Mouse (Mus musculus): Measurements from ENCODE around the gene 1600002K03Rik.

The 1600002K03Rik gene

DNA sequence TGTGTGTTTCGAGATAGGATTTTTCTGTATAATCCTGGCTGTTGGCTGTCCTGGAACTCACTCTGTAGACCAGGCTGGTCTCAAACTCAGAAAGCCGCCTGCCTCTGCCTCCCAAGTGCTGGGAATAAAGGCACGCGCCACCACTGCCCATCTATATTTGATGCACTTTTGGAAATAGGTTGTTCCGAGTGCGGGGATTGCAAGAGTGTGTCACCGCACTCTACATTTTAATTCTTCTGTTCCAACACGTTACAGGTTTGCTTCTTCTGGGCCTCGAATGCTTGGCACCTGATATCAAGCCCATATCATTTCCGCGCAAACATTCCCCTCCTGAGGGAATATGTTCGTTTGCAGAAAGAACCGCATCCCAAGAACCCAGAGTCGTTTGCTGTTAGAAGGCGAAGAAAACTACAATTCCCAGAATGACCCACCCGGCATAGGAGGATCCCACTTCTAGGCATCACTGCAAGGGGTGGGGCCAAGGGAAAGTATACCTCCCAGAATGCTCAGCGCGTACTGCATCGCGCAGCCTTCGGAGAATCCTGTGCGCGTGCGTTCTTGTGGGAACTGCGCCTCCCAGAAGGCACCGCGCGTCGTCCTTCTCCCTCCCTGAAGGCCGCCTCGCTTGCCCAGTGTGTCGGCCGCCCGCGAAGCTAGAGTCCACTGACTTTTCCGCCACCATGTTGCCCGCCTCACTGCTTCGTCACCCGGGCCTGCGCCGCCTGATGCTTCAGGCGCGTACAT lies 30.8 kb upstream of the 1600002K03Rik start:
- peak; percentile 97 for DNase-seq

DNA sequence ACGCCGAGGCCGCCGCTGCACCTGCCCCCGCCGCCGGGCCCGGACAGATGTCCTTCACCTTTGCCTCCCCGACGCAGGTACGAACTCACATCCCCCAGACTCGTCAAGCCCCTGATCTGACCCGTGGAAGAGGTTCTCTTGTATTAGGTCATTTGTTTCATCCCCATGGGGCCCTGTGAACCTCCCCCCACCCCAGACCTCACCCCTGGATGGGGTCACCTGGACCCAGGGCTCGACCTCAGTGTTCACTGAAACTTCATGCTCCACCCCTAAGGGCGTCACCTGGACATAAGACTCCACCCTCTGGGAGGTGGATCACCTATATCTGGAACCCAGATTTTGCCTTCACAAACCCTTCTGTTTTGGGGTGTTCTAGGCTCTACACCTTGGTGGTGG lies 30.2 kb upstream of the 1600002K03Rik start:
- DNase-seq, result peak; percentile 81

- no peak for DNase-seq
Observed at GRCm38 (mm10) chr10:80143664-80144063, 29.1 kb upstream of the 1600002K03Rik start.

DNA sequence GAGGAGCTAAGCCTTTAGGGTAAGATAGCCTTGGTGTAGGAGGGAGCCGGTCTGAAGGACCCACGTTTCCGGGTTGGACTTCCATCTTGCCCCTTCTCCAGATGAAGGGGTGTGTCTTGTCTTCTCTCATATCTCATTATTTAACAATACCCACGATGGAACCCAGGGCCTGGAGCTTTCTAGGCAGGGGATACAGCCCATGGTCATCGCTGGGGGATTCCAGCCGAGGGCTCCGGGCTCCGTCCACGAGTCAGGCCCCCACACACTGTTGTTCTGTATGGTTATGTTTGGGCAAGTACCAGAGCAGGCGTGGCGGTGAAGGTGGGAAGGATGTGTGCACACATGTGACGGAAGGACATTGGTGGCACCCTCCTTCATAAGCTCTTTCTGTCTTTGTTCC lies 28.6 kb upstream of the 1600002K03Rik start:
- no peak for DNase-seq

DNA sequence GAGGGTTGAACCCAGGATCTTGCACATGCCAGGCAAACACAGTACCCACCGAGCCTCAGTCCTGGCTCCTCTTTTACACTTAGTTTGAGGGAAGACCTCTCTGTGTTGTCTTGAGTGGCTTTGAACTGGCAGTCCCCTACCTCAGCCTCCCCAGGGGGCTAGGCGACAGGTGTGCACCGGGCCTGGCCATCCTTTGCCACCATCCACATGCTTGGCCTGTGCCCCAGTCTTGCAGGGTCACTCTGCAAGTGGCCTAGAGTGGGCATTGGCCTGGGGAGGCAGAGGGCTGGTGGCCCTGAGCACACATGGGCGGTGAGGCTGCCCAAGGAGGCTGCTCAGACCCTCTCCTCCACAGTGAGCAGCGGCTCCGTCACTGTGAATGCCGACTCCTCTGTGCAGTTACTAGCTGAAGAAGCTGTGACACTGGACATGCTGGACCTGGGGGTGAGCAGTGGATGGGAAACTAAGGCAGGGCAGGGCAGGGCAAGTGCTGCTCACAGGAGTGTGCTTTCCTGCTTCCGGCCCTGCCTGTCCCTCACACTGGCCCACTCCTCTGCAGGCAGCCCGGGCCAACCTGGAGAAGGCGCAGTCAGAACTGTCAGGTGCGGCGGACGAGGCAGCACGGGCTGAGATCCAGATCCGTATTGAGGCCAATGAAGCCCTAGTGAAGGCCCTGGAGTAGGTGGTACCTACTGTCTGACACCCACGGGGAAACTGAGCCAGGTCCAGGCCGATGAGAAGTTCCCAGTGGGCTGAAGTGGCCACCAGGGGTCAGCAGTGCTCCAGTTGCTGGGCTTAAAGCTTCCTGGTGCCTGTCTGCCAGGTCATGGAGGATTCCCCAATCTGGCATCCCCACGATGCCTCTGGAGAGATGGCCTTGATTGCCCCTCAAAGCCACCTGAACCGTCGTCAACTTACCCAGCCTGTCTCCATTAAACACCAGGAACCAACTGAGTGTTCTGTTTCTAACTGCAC lies 27.6 kb upstream of the 1600002K03Rik start:
- peak; percentile 70 for DNase-seq

GRCm38 (mm10) chr10:80145896-80146295 lies 26.8 kb upstream of the 1600002K03Rik start:
- peak; percentile 84 for DNase-seq

DNA sequence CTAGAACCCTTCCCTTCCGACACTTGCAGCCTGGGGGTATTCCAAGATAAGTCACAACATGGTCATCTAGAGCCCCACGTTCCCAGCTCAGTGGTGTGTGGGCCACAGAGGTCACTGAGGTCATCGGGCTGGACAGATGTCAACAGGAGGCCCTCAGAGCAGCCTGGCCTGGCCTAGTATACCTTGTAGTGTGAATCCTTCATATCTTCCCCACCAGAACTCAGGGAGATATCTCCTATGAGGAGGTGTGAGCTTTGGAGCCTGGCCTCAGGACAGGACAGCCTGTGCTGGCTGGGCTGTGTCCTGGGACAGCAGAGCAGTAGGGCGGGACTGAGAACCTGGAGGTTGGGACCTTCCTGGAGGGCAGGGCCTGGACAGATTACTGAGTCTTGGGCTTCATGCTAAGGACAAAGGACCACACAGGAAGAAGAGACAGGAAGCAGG lies 26.2 kb upstream of the 1600002K03Rik start:
- peak; percentile 74 for DNase-seq

DNA sequence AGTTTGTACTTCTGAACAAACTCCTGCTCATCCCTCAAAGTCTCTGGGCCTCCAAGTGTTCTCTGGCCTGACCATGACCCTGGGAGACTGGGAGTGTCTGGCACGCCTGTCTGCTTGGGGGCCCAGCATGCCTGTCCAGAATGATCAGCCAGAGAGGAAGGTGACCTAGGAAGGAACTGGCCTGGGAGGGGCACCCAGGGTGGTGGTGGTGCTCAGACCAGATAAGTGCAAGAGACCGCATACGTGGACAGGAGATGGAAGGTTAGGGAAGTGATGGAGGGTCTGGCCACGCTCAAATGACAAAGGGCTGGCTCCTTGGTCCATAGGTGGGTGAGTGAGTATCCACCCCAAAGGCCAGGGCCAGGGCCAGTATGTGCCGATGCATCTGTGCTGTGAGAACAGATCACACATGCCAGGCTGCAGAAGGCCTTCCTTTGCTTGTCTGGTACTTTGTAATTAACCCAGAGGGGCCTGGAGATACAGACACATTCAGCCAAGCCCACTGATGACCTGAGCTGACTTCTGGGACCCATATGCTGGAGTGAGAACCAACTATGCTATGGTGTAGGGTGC lies 25.5 kb upstream of the 1600002K03Rik start:
- peak; percentile 62 for DNase-seq

DNA sequence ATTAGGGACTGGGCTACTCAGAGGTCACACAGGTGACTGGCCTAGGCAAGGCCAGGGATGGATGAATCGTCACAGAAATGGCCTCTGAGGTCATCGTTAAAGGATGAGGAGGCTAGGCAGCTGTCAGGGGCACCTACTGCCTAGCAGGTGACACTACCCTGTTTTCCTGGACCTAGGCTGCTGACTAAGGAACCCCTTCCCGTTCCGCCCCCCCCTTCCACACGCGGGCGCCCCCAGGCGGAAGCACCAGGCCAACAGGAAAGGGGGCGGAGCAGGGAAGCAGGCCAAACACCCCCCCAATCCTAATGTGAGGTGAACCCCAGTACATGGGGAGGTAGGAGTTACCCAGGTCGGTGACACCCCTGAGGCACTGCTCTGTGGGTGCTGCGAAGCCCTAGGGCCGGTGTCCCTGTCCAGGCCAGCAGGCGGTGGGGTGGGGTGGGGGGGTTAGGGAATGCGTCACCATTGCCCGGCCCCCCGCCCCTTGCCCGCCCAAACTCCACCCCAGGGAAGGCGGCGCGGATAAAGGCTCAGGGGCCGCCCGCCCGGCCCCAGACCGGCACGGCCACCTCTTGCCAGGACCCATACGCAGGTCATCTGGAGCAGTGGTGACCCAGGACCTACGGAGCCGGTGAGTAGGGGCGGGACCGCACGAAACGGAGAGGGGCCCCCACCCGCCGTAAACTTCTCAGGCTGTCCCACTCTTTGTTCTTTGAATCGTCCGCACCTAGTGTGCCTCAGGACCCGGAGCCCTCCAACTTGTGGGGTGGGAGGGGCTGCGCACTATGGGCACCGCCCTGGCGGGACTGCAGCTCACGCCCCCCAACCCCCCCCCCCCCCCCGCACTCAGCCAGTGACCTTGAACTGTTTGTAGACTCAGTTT lies 24.8 kb upstream of the 1600002K03Rik start, which contains the start of gene Midn:
Midn (plus strand) TSS at position 554 of the 883 bp plus-strand sequence.
- peak; percentile 89 for DNase-seq

DNA sequence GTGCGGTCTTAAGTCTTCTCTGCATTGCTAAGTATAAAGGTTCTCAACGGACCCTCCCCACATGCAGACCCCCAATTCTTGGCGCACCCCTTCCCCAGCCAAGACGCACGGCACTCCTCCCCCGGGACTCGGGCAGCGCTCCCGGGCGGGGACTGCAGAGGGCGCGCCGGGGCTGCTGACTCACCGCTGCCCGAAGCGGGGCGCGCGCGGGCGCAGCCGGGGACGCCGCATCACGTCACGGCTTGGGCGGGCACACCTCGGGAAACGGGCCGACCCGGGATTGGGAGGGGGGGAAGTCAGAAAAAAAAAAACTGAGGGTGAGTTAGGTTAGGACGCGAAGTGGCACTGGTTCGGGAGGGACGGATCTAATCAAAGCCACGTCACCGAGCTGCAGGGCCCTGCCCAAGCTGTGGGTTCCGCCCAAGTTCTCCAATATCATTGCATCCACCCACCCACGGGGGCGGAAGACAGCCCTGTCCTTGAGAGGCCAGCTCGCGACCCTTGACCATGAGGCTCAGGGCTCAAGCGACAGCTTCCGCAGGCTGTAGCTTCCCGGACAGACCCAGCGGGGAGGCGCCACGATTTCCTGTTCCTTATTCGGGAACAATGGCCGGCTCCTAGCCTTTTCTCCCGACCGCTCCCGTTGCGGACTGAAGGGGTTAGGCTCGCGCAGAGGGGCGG lies 24.0 kb upstream of the 1600002K03Rik start:
- peak; percentile 96 for DNase-seq

DNA sequence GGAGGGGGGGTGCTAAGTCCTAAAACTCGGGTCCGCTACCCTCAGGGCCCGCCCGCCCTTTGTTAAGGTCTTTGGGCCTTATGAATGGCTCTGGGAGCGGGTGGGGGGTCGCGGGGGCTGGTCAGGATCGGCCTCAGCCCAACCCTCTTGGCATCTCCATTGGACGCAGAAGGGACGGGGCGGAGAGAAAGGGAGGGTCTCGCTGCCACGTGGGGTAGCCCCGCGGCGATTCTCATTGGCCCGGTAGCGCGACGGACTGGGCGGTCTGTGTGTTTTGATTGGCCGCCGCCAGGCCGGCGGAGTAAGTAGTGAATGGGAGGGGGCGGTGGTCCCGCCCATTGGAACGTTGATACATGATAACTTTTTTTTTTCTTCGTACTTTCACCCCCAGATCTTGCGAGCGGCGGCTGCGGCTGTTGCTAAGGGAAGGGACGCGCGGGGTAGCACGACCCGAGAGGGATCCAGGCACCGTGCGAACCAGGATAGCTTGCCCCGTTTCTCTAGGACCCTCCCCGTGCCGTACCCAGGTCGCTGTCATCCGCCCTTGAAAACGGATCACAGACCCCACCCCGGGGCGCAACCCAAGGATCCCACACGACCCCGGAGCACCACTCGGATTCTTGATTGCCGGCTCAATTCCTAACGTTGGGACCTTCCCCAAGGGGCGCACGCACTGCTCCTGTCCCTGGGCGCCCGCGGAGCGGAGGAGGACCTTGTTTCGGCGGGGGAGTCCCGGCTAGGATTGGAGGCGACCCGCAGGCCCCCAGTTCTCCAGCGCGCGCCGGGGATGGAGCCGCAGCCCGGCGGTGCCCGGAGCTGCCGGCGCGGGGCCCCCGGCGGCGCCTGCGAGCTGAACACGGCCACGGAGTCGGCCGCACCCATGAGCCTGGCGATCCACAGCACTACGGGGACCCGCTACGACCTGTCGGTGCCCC lies 23.2 kb upstream of the 1600002K03Rik start:
- DNase-seq, result peak; percentile 99

DNA sequence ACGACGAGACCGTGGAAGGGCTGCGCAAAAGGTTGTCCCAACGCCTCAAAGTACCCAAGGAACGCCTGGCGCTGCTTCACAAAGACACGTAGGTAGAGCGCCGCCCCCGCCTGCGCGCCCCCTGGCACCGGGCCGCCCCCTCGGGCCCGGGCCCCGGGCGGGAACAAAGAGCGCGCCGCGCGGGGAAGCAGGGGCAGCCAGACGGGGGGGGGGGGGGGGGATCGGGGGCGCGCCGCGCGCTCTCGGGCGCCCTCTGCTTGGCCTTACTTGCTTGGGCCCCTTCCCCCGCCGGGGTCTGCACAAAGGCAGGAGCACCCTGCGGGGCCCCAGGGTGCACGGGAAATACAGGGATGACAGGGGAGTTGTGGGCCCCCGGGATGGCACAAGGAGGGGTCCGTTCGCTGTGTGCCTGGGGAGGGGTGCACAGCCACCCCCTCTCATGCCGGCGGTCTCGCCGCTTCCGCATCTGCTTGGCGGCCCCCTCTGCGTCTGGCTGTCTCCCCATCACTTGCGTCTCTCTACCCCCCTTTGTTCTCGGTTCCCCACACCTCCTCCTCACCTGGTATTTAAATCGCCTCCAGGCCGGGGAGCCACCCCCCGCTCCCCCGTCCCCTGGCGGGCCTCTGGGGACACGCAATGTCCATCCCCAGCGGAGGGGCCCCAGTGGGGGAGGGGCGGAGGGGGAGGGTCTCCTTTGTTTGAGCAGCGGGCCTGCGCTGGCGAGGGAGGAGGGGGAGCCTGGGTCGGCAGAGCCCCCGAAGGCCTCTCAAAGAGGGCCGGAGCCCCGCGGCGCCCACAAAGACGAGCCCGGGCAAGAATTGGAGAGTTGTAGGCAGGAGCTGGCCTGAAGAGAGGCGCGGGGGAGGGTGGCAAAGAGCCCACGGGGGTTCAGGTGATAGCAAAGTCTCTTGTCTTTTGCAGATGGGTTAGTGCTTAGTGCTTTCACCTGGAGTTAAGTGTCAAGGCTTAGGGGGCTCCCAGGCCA lies 22.2 kb upstream of the 1600002K03Rik start:
- peak; percentile 61 for DNase-seq

GRCm38 (mm10) chr10:80151211-80152034 lies 21.3 kb upstream of the 1600002K03Rik start:
- DNase-seq, result peak; percentile 91

- DNase-seq, result peak; percentile 87
Observed at GRCm38 (mm10) chr10:80152071-80152872, 20.5 kb upstream of the 1600002K03Rik start.

- DNase-seq, result peak; percentile 90
Observed at GRCm38 (mm10) chr10:80152873-80153260, 19.9 kb upstream of the 1600002K03Rik start.

- DNase-seq, result peak; percentile 71
Observed at GRCm38 (mm10) chr10:80153713-80154112, 19.0 kb upstream of the 1600002K03Rik start.

DNA sequence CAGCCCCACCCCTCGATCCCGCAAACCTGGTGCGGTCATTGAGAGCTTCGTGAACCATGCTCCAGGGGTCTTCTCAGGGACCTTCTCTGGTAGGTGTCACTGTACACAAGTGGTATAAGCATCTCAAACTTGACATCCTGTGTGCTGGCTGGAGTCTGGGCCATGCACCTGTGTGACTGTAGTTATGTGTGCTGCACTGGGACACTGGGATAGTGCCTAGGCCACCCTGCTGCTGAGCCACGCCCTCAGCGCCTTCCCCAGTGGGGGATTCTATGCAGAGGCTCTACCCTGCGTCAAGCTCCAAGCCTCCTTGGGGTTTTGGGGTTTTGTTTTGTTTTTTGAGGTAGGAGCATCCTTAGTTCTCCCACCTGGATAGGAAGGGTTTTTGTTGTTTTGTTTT lies 18.4 kb upstream of the 1600002K03Rik start:
- DNase-seq, result no peak
